Mouse (Mus musculus) liver, embryonic 13.5 days (tissue): ENCODE measurements around the gene Gm11563. TPM values are rescaled to one million over a fixed set of nuclear protein-coding genes. Genes with fewer than 3 reads are reported as not detected.
"Not testable (repeated sequence)": the region's sequence is repeated elsewhere in the genome, so short reads cannot be mapped to it uniquely, and the experiment has no call there.

Source experiments
- ATAC-seq: fragments of 200-750 bp; cut with Nextera tagmentation; 2 replicates; pipeline ENCODE4 v1.8.0; 2017; ENCODE audit warnings: low read depth, mild to moderate bottlenecking, moderate number of reproducible peaks, moderate library complexity
- DNase-seq: peaks from one replicate; pipeline ENCODE4 v3.0.0; 2022
- H3K27ac ChIP-seq: fragments of 300-500 bp; sonication (generic); 2 replicates; pipeline ENCODE4 v1.5.1; 2015; ENCODE audit warnings: moderate library complexity, mild to moderate bottlenecking, inconsistent platforms
- H3K27me3 ChIP-seq: fragments of 300-500 bp; sonication (generic); 2 replicates; pipeline ENCODE4 v1.6.1; 2015; ENCODE audit warnings: mild to moderate bottlenecking, inconsistent platforms
- H3K36me3 ChIP-seq: fragments of 300-500 bp; sonication (generic); 2 replicates; pipeline ENCODE4 v1.6.1; 2015; ENCODE audit warnings: mild to moderate bottlenecking, inconsistent platforms
- H3K4me1 ChIP-seq: fragments of 300-500 bp; sonication (generic); replicated peaks from 2 replicates; pipeline ENCODE4 v1.6.1; 2015; ENCODE audit warnings: inconsistent platforms
- H3K4me2 ChIP-seq: fragments of 300-500 bp; sonication (generic); 2 replicates; pipeline ENCODE4 v1.6.1; 2015; ENCODE audit warnings: inconsistent platforms, mild to moderate bottlenecking, moderate library complexity
- H3K4me3 ChIP-seq: fragments of 300-500 bp; sonication (generic); replicated peaks from 2 replicates; pipeline ENCODE4 v1.5.1; 2015; ENCODE audit warnings: mild to moderate bottlenecking, inconsistent platforms
- H3K9ac ChIP-seq: fragments of 300-500 bp; sonication (generic); 2 replicates; pipeline ENCODE4 v1.6.1; 2015; ENCODE audit warnings: mild to moderate bottlenecking, inconsistent platforms
- H3K9me3 ChIP-seq: fragments of 300-500 bp; sonication (generic); replicated peaks from 2 replicates; pipeline ENCODE4 v1.6.1; 2016; ENCODE audit warnings: inconsistent platforms
- whole genome bisulfite sequencing: fragments of 180-500 bp; shearing (Covaris S2); methylation state at CpG from one replicate; pipeline ENCODE4 v1.1.7; 2015; ENCODE audit not compliant: insufficient replicate concordance; 5-methylcytosine and 5-hydroxymethylcytosine counted together
- polyA plus RNA-seq: library from polyadenylated mRNA; unstranded; fragments of >200 nt; fragmentation: Nextera tagmentation; extraction: Ambion mirVana; gene quantifications from 2 replicates; pipeline ENCODE4 v1.2.1, GENCODE M21; 2015

Gm11563 gene
- polyA plus RNA-seq: not detected in 2 replicates

- not testable (repeated sequence) for H3K36me3 ChIP-seq, H3K4me1 ChIP-seq, H3K4me3 ChIP-seq, H3K9me3 ChIP-seq, DNase-seq, ATAC-seq, H3K9ac ChIP-seq, H3K27ac ChIP-seq, H3K4me2 ChIP-seq, H3K27me3 ChIP-seq
- WGBS: 48% methylated on average over 10 of the region's 10 CpGs
Observed at GRCm38 (mm10) chr11:99658467-99659010, at the start of gene Gm11563. Gene Gm11563, minus strand, starts transcription at chr11:99658960.

- Histone ChIP-seq H3K27me3 (no peaks in the 10 kb centered on the region), H3K36me3 (no peaks in the 10 kb centered on the region), H3K4me3 (no peak within 1 kb of the TSS), H3K9ac (no peak within 1 kb of the TSS), H3K27ac (no peak within 1 kb of the TSS), H3K4me2 (no peak within 1 kb of the TSS), H3K9me3 (no peaks in the 10 kb centered on the region), H3K4me1 (no peaks in the 10 kb centered on the region)
- no peak for ATAC-seq
- 56% methylated on average over 1 of the region's 1 CpGs for WGBS
- DNase-seq: no peak
Observed at GRCm38 (mm10) chr11:99690463-99690862, 31.7 kb upstream of the Gm11563 start, which contains the start of gene Gm14190. Gene Gm14190, minus strand, starts transcription at chr11:99690740.

GRCm38 (mm10) chr11:99685235-99685634 is 26.5 kb upstream of the Gm11563 start:
- not testable (repeated sequence) for H3K27me3 ChIP-seq, ATAC-seq, H3K9me3 ChIP-seq, H3K27ac ChIP-seq, H3K4me1 ChIP-seq, H3K4me2 ChIP-seq, H3K4me3 ChIP-seq, H3K9ac ChIP-seq, H3K36me3 ChIP-seq, DNase-seq
- WGBS: 41% methylated on average over 1 of the region's 1 CpGs

DNA sequence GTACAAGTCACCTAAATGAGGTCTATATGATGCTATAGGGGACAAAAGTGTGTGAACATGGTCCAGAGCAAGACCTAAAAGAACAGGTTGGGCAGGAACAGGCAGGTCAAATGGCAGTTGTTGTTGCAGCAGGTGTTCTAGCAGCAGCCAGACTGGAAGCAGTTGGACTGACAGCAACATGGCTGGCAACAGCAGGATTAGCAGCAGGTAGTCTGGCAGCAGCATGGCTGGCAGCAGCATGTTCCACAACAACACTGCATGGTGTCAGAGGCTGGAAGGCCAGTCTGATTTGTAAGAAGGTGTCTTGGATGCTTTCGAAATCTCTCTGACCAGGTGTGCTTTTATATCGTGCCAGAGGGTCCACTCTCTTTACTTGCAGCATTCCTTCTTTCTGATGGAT is 24.7 kb upstream of the Gm11563 start:
- DNase-seq: no peak
- Histone ChIP-seq H3K36me3 (no peaks in the 10 kb centered on the region), H3K27me3 (no peaks in the 10 kb centered on the region), H3K27ac (no peak overlapping the region), H3K4me2 (no peak overlapping the region), H3K4me1 (no peaks in the 10 kb centered on the region), H3K9ac (no peak overlapping the region), H3K4me3 (no peak overlapping the region), H3K9me3 (no peaks in the 10 kb centered on the region)
- WGBS: 57% methylated on average over 2 of the region's 2 CpGs
- no peak for ATAC-seq

GRCm38 (mm10) chr11:99665860-99666259 is 7.1 kb upstream of the Gm11563 start, which contains the start of gene Krtap4-6:
Gene Krtap4-6, minus strand, starts transcription at chr11:99665960.
- ATAC-seq: no peak
- no peaks in the 10 kb centered on the region for H3K36me3 ChIP-seq
- H3K4me3 ChIP-seq: no peak within 1 kb of the TSS

GRCm38 (mm10) chr11:99662802-99663201 is 4.0 kb upstream of the Gm11563 start:
- Histone ChIP-seq H3K4me1 (no peaks in the 10 kb centered on the region), H3K27ac (no peak overlapping the region), H3K9ac (no peak overlapping the region), H3K4me2 (no peak overlapping the region), H3K36me3 (no peaks in the 10 kb centered on the region), H3K9me3 (no peaks in the 10 kb centered on the region), H3K27me3 (no peaks in the 10 kb centered on the region), H3K4me3 (no peak overlapping the region)
- no peak for ATAC-seq
- DNase-seq: no peak
- 63% methylated on average over 10 of the region's 10 CpGs for WGBS

More at GRCm38 (mm10) chr11:99665860-99666259, 7.1 kb upstream of the Gm11563 start, which contains the start of gene Krtap4-6:
- no peaks in the 10 kb centered on the region for H3K27me3 ChIP-seq
- H3K9ac ChIP-seq: no peak within 1 kb of the TSS
- H3K9me3 ChIP-seq: no peaks in the 10 kb centered on the region
- no peak within 1 kb of the TSS for H3K4me2 ChIP-seq
- H3K4me1 ChIP-seq: no peaks in the 10 kb centered on the region
- no peak for DNase-seq
- no peak within 1 kb of the TSS for H3K27ac ChIP-seq

DNA sequence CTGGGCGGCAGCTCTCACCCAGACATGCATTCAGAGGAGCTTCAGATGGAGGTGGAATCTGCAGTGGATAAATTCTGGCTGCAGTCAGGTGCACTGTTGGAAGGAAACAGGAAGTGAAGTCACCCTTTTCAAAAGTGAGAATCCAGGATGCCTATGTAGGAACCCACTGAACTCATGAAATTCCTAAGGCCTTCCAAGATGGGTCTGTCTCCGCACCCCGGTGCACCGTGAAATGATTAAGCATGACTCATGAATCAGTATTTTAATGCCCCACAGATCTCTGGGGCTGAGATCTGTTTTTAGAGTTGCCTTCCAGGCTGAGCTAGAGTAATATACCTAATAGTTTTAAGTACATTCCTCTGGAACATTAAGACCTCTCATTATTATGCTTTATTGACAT is 496 bp upstream of the Gm11563 start:
- Histone ChIP-seq H3K4me1 (no peaks in the 10 kb centered on the region), H3K4me3 (no peak overlapping the region), H3K4me2 (no peak overlapping the region), H3K27me3 (no peaks in the 10 kb centered on the region), H3K9ac (no peak overlapping the region), H3K27ac (no peak overlapping the region), H3K9me3 (no peaks in the 10 kb centered on the region), H3K36me3 (no peaks in the 10 kb centered on the region)
- 76% methylated on average over 4 of the region's 4 CpGs for WGBS
- no peak for ATAC-seq
- no peak for DNase-seq

GRCm38 (mm10) chr11:99657051-99657450 is 1.7 kb downstream of the Gm11563 start:
- H3K4me2 ChIP-seq: no peak overlapping the region
- no peaks in the 10 kb centered on the region for H3K36me3 ChIP-seq
- ATAC-seq: no peak
- WGBS: 46% methylated on average over 5 of the region's 5 CpGs
- no peak overlapping the region for H3K9ac ChIP-seq
- H3K9me3 ChIP-seq: no peaks in the 10 kb centered on the region
- no peak for DNase-seq
- no peak overlapping the region for H3K4me3 ChIP-seq
- no peaks in the 10 kb centered on the region for H3K4me1 ChIP-seq
- no peak overlapping the region for H3K27ac ChIP-seq
- no peaks in the 10 kb centered on the region for H3K27me3 ChIP-seq

- ATAC-seq (no peak), DNase-seq (no peak)
- no peaks in the 10 kb centered on the region for H3K27me3 ChIP-seq
- H3K4me1 ChIP-seq: no peaks in the 10 kb centered on the region
- H3K9ac ChIP-seq: no peak within 1 kb of the TSS
- 48% methylated on average over 2 of the region's 2 CpGs for WGBS
- no peaks in the 10 kb centered on the region for H3K36me3 ChIP-seq
- H3K4me2 ChIP-seq: no peak within 1 kb of the TSS
- H3K9me3 ChIP-seq: no peaks in the 10 kb centered on the region
- H3K4me3 ChIP-seq: no peak within 1 kb of the TSS
- H3K27ac ChIP-seq: no peak within 1 kb of the TSS
Observed at GRCm38 (mm10) chr11:99650136-99650535, 8.6 kb downstream of the Gm11563 start, which contains the start of gene Gm11555. Gene Gm11555, minus strand, starts transcription at chr11:99650236.

DNA sequence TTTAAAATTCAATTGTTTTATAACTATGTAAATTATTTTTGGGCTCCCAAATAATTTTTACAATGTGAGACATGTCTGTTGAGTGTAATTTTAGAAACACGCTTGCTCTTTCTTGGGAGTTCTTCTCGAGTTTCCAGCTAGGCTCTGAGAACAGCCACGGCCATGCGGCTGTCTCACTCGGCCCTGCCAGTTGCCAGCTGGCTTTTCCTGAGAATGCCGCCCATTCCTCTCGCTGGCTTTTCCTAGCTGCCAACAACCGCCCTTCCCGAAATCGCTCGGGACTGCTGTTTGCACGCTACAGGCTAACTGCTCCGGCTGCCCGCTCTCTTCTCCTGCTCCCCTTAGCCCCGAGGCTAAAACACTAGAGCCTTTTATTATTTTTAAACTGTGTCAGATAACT is 12.3 kb downstream of the Gm11563 start:
- Histone ChIP-seq H3K36me3 (no peaks in the 10 kb centered on the region), H3K27me3 (no peaks in the 10 kb centered on the region), H3K4me2 (no peak overlapping the region), H3K27ac (no peak overlapping the region), H3K9me3 (no peaks in the 10 kb centered on the region), H3K4me3 (no peak overlapping the region), H3K9ac (no peak overlapping the region), H3K4me1 (no peaks in the 10 kb centered on the region)
- WGBS: 79% methylated on average over 15 of the region's 15 CpGs
- ATAC-seq (no peak), DNase-seq (no peak)

DNA sequence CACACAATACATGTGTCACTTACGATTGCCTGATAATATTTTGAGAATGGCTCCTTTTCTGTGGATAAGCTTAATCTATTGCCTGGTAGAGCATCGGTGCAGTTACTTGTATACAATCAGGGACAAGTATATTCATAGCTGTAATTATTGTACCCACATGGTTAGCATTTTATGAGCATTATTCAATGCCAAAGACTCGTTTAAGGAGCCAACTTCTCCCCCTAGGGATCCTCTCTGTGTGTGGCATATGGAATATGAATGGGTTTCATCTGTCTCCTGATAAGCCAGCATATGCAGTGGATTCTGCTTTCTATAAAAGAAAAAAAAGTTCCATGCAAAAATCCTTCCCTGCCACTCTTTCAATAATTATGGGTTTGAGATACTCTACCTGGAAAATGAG is 14.4 kb downstream of the Gm11563 start:
- no peaks in the 10 kb centered on the region for H3K36me3 ChIP-seq
- ATAC-seq (no peak), DNase-seq (no peak)
- H3K27ac ChIP-seq: no peak overlapping the region
- no peak overlapping the region for H3K4me3 ChIP-seq
- H3K9ac ChIP-seq: no peak overlapping the region
- no peak overlapping the region for H3K4me2 ChIP-seq
- 49% methylated on average over 3 of the region's 3 CpGs for WGBS
- no peaks in the 10 kb centered on the region for H3K4me1 ChIP-seq
- no peaks in the 10 kb centered on the region for H3K27me3 ChIP-seq
- no peaks in the 10 kb centered on the region for H3K9me3 ChIP-seq

GRCm38 (mm10) chr11:99643635-99644139 is 15.1 kb downstream of the Gm11563 start, which contains the start of gene Krtap4-7:
Gene Krtap4-7, minus strand, starts transcription at chr11:99644089.
- H3K4me2 ChIP-seq, H3K27me3 ChIP-seq, H3K9ac ChIP-seq, ATAC-seq, H3K9me3 ChIP-seq, H3K4me1 ChIP-seq, H3K36me3 ChIP-seq, DNase-seq, H3K27ac ChIP-seq, H3K4me3 ChIP-seq: not testable (repeated sequence)
- WGBS: 61% methylated on average over 9 of the region's 9 CpGs
